Mouse (Mus musculus): Measurements from ENCODE around the gene Uap1.

GRCm38 (mm10) chr1:170167781-170168180 lies 7.0 kb downstream of the Uap1 start:
- TF ChIP-seq CTCF (IDR thresholded peaks at IDR 0.05), result no peak
- no peak for TF ChIP-seq EP300 (IDR thresholded peaks at IDR 0.05)

All from lung, postnatal 0 days (tissue).